Mouse (Mus musculus) spleen, adult 12 weeks (tissue): Measurements from ENCODE around the gene Prdx6b.

Source experiments
- DNase-seq: peaks from one replicate; pipeline ENCODE4 v3.0.0; 2022; ENCODE audit warnings: low spot score

Gene Prdx6b

DNA sequence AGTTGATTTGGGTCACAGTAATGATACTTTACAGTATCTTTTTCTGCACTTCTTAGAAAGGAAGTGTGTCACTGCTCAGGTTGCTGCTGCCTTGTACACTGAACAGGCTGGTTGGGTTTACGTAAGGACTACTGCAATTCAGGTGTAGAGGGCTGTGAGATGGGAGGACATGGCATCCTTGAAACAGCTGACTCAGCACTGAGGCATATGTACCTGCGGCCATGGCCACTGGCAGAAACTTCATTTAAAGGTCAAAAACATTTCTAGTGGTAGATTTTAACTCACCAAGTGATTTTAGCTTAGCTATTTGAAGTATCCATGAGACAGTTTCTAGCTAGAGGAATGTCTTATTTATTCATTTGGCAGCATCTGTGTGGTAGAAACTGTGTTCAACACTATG, 33.5 kb downstream of the Prdx6b start:
- no peak for DNase-seq

DNA sequence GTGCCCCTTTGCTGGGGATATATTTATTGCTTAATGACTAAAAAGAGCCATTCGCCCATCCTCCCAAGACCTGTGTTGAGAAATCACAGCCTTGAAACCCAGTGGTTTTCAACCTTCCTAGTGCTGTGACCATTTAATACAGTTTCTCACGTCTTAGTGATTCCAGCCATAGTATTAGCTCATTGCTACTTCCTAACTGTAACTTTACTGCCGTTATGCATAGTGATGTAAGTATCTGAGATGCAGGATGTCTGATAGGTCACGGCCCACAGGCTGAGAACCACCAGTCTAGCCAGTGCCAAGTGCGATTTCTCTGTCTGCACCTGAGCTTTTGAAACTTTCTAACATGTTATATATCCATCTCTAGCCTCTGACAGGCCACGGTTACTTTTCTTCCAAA, 35.0 kb downstream of the Prdx6b start:
- DNase-seq = no peak

GRCm38 (mm10) chr2:80328961-80329653, 36.8 kb downstream of the Prdx6b start:
- DNase-seq = no peak

- DNase-seq = no peak
These were observed 48.3 kb downstream of the Prdx6b start for GRCm38 (mm10) chr2:80340537-80340936.
